Mouse (Mus musculus) layer of hippocampus, adult 2 months (tissue): ENCODE results near the gene Rgs12. TPM values are rescaled to one million over a fixed set of nuclear protein-coding genes. Genes with fewer than 3 reads are reported as not detected.

Experiments used
- DNase-seq, 2 experiments: peaks; one replicate each; pipeline ENCODE4 v3.0.0; 2022; ENCODE audit warnings: low spot score in 2 of 2
- H3K27ac ChIP-seq: fragments of 200-600 bp; 2 replicates; pipeline ENCODE4 v1.8.1; 2022
- H3K4me3 ChIP-seq: fragments of 200-600 bp; 2 replicates; pipeline ENCODE4 v1.8.1; 2022; ENCODE audit warnings: mild to moderate bottlenecking
- CTCF ChIP-seq: fragments of 200-600 bp; conservative IDR thresholded peaks from 2 replicates; pipeline ENCODE4 v1.8.1; 2022; ENCODE audit warnings: antibody characterized with exemption, mild to moderate bottlenecking, moderate library complexity
- total RNA-seq, 2 experiments: library from RNA; stranded (reverse); gene quantifications; 2 replicates each; pipeline ENCODE4 v1.2.3; 2021

Rgs12 gene
- total RNA-seq, 2 experiments from 2014 or later, result 43.2 to 52.5 TPM

GRCm38 (mm10) chr5:34974773-34975443 is 25.7 kb downstream of the Rgs12 start:
- DNase-seq, result no peak
- Histone ChIP-seq H3K4me3 (no peak overlapping the region), H3K27ac (peak overlapping the region; percentile 46; the same call in 1 of the 2 replicates)
- no peak for TF ChIP-seq CTCF

- no peak for DNase-seq
- no peak for TF ChIP-seq CTCF
- no peak overlapping the region for H3K27ac ChIP-seq
- no peak overlapping the region for H3K4me3 ChIP-seq
Measured at GRCm38 (mm10) chr5:34976540-34977292, 27.5 kb downstream of the Rgs12 start.

- H3K4me3 ChIP-seq, result no peak overlapping the region
- no peak for TF ChIP-seq CTCF
- no peak for DNase-seq
- H3K27ac ChIP-seq, result no peak overlapping the region
Measured at GRCm38 (mm10) chr5:34980099-34980498, 30.9 kb downstream of the Rgs12 start.

- Histone ChIP-seq H3K4me3 (no peak overlapping the region), H3K27ac (no peak overlapping the region)
- no peak for DNase-seq
- TF ChIP-seq CTCF, result no peak
Measured at GRCm38 (mm10) chr5:34981734-34982133, 32.5 kb downstream of the Rgs12 start.

GRCm38 (mm10) chr5:34984933-34985332 is 35.7 kb downstream of the Rgs12 start:
- TF ChIP-seq CTCF, result no peak
- no peak overlapping the region for H3K4me3 ChIP-seq
- no peak overlapping the region for H3K27ac ChIP-seq
- DNase-seq, result no peak

GRCm38 (mm10) chr5:34985867-34986266 is 36.6 kb downstream of the Rgs12 start:
- peak; percentile 64 to 83 for DNase-seq
- TF ChIP-seq CTCF, result peak; percentile 97
- no peak overlapping the region for H3K27ac ChIP-seq
- H3K4me3 ChIP-seq, result no peak overlapping the region

GRCm38 (mm10) chr5:34987396-34987795 is 38.2 kb downstream of the Rgs12 start:
- no peak for DNase-seq
- TF ChIP-seq CTCF, result no peak
- H3K27ac ChIP-seq, result no peak overlapping the region

GRCm38 (mm10) chr5:34988690-34989089 is 39.4 kb downstream of the Rgs12 start:
- no peak overlapping the region for H3K27ac ChIP-seq
- no peak overlapping the region for H3K4me3 ChIP-seq
- TF ChIP-seq CTCF, result no peak
- no peak for DNase-seq

More at GRCm38 (mm10) chr5:34987396-34987795, 38.2 kb downstream of the Rgs12 start:
- no peak overlapping the region for H3K4me3 ChIP-seq

- DNase-seq, result peak; percentile 38 to 67
- peak overlapping the region; percentile 59 for H3K27ac ChIP-seq
- no peak for TF ChIP-seq CTCF
- H3K4me3 ChIP-seq, result no peak overlapping the region
Measured at GRCm38 (mm10) chr5:34989321-34989772, 40.1 kb downstream of the Rgs12 start.

- no peak for TF ChIP-seq CTCF
- H3K27ac ChIP-seq, result peak overlapping the region; percentile 21
- H3K4me3 ChIP-seq, result peak overlapping the region; percentile 20
- no peak for DNase-seq
Measured at GRCm38 (mm10) chr5:34998754-34999153, 49.5 kb downstream of the Rgs12 start.

- no peak for DNase-seq
- no peak for TF ChIP-seq CTCF
- Histone ChIP-seq H3K4me3 (peak overlapping the region; percentile 20), H3K27ac (peak overlapping the region; percentile 21)
Measured at GRCm38 (mm10) chr5:34999281-34999680, 50.0 kb downstream of the Rgs12 start.

- no peak for DNase-seq
- no peak overlapping the region; the same call in 1 of the 2 replicates for H3K27ac ChIP-seq
- no peak for TF ChIP-seq CTCF
- H3K4me3 ChIP-seq, result no peak overlapping the region
Measured at GRCm38 (mm10) chr5:35000323-35000722, 51.1 kb downstream of the Rgs12 start.

GRCm38 (mm10) chr5:35001144-35001543 is 51.9 kb downstream of the Rgs12 start:
- no peak for TF ChIP-seq CTCF
- DNase-seq, result no peak

More at GRCm38 (mm10) chr5:35001144-35001543, 51.9 kb downstream of the Rgs12 start:
- Histone ChIP-seq H3K4me3 (no peak overlapping the region), H3K27ac (no peak overlapping the region)
